Mouse (Mus musculus) natural killer cell, adult 2 months (primary cell): ENCODE data around the gene C130026I21Rik.
"Not testable (repeated sequence)": the region's sequence is repeated elsewhere in the genome, so short reads cannot be mapped to it uniquely, and the experiment has no call there.

Experiments
- DNase-seq, 2 experiments: peaks; one replicate each; pipeline ENCODE4 v3.0.0; 2022; ENCODE audit warnings: low spot score in 2 of 2

C130026I21Rik gene

DNA sequence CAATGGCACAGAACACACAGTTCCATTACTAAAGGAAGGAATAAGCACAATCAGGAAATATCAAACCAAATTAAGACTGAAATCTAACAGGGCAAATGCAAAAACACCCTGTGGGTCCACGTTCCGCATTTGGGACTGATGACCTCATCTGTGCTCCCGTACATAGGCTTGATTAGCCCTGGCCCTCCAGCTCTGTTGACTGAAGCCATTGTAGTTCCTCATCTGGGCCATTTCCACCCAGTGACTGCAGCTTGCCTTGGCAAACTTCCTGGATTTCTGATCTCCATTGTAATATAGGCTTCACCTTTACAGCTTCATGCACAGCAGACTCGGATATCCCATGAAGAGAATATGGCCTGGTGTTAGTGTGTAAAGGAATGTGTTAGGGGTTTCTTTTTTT is 148.5 kb downstream of the C130026I21Rik start:
- not testable (repeated sequence) for DNase-seq

DNA sequence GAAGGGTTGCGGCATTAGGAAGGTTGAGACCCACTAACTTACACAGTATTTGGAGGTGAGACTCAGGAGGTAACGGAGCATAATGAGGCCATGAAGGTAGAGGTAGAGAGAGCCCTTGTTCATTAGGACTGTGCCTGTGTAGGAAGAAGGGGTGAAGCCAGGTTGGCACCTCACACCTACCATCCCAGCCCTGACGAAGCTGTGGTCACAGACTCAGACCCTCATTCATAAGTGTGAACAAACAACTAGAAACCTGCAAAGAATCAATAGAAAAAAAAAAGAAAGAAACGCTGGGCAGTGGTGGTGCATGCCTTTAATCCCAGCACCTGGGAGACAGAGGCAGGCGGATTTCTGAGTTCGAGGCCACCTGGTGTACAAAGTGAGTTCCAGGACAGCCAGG is 152.0 kb downstream of the C130026I21Rik start:
- DNase-seq: not testable (repeated sequence)

DNA sequence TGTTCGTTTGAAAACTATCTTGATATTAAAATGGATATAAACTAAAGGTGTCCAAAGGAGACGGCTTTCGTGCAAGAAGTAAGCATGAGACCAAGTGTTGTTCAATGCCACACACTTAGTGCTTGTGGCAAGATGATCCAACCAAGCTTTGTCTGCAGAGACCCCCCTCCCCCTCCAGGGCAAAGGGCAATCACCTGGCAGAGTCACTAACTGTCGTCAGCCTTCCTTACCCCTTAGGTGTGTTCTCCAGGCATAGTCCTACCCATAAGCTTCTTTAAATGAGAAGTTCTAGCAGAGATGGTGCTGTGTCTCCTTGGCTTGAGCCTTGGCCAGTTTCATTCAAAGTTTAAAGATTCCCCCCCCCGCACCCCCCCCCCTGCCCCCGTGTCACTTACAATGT is 152.8 kb downstream of the C130026I21Rik start:
- DNase-seq: not testable (repeated sequence)

DNA sequence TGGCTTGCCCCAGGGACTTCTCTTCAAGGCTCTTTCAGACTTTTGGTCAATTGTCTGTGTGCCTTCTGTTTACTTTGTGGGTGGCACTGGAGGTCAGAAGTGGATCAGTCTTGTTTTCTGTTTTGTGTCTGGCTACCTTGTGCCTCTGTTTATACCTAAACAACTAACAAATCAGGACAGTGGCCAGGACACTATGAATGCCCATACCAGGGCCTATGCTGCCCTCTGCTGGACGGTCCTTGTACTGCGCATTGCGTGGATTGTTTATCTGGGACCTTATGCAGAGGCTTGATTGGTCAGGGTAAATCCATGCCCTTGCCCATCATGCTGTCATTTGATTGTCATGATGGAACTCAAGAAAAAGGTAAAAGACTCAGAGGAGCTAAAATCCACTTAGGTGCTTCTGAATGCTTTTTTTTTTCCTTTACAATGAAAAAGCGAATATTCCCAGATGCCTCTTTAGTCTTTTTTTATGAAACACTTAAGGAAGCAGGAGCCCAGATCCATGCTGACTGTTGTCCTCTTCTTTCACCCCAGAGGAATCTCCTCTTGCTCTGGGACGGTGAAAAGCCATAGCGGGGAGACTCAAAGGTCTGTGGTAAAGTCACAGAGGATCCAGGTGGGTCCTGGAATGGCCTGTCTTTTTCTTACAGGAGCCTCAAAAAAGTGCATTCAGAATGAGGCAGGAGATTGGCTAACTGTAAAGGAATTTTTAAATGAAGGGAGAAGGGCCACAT is 155.5 kb downstream of the C130026I21Rik start:
- not testable (repeated sequence) for DNase-seq

DNA sequence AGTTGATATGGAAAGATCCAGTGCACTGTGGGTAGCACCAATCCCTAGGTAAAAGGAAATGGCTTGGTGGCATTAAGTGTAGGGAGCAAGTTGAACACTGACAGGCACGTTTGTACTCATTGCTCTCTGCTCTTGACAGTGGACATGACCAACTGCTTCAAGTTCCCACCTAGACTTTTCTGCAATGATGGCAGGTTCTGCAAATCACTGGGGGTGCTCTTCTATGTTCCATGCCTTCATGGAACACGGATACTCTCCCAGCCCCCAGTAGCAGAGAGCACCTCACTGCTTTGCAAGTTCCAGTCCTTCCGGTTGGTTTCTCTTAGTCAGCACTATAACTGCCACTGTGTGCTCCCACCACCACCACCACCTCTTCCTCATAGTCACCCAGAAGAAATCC is 156.3 kb downstream of the C130026I21Rik start:
- not testable (repeated sequence) for DNase-seq

DNA sequence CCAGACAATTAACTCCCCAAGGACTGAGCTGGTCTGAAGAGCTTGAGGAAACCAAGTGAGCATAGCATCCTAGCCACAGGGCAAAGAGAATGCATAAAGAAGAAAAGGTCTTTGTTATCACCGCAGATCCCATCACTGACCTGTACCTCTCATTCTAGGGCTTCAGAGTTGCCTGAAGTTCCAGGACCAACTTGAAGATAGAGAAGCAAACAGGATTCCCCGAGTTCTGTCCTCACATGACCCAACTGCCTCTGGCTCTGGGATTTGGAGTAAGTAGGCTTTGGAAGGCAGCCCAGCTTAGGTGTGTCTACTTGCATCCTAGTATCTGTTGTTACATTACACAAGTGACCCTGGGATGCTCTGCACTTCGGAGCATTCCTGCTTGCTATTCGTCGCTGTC is 157.5 kb downstream of the C130026I21Rik start:
- DNase-seq: not testable (repeated sequence)

DNA sequence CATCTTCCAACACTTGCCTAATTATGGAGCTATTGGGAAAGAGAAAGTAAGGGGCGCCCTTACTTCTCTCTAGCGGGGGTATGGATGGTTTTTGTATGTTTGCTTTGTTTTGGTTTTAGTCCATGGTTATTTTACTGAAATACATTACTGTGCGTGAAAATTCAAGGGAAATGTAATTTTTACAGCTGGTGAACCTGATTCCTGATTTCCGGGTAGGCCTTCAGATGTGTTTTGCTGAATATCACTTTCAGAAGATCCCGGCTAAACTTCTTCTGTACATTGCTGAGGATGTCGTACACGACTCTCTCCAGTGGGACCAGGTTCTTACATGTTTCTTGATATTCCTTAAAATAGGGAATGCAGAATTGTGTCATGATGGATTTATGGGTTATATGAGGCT is 158.1 kb downstream of the C130026I21Rik start:
- DNase-seq: not testable (repeated sequence)

DNA sequence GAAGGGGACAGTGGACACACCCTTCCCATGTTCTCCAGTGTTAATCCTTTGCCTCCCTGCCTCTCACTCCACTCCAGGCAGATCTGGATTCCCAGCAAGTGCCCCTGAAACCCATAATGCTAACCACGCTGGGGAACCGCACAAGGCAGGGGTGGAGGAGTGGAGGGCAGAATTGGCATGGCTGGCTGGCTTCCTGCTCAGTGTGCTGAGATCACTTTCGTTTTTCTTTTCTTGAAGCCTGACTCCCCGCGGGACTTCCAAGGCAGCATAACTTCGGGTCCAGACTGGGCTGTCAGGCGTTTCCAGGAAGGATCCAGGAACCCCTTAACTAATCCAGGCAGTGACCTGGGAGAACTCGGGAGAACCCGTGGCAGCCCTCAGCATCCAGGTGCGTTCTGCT is 158.8 kb downstream of the C130026I21Rik start:
- DNase-seq: not testable (repeated sequence)

DNA sequence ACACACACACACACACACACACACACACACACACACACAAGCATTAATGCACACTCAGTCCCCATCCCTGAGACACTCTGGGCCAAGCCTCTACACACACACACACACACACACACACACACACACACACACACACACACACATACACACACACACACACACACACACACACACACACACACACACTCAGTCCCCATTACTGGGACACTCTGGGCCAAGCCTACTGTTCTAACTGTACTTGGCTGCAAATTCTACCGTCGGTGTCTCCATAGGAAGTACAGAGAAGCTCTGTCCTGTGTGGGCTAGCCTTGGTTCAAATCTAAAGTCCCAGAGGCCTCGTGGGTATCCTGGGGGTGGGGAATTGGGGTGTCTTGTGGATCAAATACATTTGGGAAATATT is 159.5 kb downstream of the C130026I21Rik start:
- DNase-seq: not testable (repeated sequence)

DNA sequence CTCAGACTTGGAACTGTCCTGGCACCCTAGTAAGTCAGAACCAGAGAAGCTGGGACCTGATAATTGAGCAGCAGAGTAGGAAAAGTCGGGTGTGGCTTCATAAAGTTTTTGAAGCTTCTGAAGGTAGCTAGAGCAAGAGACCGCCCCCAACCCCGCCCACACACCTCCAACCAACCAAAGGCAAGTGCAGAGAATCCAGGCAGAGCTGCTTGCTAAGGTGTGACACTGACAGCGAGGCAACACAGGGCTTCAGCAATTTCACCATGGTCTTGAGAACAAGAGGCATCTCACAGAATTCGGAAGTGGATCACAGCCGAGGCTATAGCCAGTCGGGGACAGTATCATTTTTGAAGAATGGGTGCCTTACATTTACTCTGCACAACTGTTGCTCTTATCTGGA is 160.6 kb downstream of the C130026I21Rik start, which contains the start of gene A530032D15Rik:
Gene A530032D15Rik (minus strand): TSS at position 101 of the 400 bp plus-strand sequence.
- not testable (repeated sequence) for DNase-seq

DNA sequence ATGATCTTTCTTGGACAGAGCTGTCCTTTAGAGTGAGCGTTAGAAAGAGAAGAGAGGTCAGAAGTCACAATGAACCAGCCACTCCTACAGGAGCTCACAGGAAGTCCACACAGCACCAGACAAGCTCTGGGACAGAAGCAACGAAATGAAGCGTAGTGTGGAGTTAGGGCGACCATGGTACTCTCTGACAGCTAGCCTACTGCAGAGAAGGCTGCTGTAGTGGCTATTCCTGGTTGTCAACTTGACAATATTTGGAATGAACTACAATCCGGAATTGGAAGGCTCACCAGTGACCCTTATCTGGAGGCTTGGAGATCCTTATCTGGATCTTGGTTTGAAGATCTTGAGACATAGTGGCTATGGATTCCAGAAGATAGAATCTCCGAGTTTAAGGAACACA is 164.4 kb downstream of the C130026I21Rik start:
- not testable (repeated sequence) for DNase-seq

DNA sequence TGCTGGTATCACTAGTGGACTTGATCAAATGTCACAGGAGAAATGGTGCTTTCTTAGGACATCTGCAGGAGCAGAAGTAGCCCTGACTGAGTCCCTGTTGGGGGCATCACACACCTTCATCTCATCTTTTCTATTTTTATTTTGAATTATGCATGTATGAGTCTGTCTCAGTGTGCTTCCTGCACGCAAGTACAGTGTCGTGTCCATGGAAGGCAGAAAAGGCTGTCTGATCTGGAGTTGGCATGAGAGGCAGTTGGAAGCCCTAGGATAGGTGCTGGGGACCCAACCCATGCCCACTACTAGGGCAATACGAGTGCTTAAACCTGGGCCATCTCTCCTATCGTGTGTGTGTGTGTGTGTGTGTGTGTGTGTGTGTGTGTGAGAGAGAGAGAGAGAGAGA is 165.0 kb downstream of the C130026I21Rik start:
- not testable (repeated sequence) for DNase-seq

DNA sequence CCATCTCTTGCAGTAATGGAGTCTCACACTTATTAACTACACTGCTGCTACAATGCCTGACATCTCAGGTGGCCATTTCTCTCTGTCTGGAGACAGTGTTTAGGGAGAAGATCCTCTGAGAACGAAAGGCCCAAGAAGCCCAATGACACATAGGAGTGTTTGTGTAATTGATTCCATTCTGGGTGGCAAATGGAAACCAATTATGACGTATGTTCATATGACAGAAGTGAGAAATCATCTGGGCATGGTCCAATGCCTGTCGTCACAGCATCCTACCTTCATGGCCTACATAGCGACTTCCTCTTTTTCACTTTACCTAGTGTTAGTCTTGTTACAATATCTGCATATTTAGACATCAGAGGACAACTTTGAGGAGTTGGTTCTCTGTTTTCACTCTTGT is 168.6 kb downstream of the C130026I21Rik start:
- peak in 1 of 2 experiments; percentile 62 for DNase-seq

DNA sequence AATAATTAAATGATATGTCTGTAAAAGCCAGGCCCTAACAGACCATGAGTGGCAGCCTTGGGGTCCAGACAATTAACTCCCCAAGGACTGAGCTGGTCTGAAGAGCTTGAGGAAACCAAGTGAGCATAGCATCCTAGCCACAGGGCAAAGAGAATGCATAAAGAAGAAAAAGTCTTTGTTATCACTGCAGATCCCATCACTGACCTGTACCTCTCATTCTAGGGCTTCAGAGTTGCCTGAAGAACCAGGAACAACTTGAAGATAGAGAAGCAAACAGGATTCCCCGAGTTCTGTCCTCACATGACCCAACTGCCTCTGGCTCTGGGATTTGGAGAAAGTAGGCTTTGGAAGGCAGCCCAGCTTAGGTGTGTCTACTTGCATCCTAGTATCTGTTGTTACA is 170.5 kb downstream of the C130026I21Rik start, which contains the start of gene Gm10553:
Gene Gm10553 (plus strand): TSS at position 301 of the 400 bp plus-strand sequence.
- not testable (repeated sequence) for DNase-seq

DNA sequence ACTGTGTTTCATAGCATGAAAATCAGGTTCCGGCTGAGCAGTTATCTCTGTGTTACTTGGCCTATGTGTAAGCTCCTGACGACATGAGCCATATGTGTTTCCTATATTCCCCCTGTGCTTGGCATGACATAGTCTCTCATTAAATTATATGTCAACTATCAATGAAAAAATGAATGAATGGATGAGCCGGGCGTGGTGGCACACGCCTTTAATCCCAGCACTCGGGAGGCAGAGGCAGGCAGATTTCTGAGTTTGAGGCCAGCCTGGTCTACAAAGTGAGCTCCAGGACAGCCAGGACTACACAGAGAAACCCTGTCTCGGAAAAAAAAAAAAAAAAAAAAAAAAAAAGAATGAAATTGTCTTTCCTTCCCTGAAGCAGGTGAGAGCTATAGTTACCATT is 171.3 kb downstream of the C130026I21Rik start:
- not testable (repeated sequence) for DNase-seq

DNA sequence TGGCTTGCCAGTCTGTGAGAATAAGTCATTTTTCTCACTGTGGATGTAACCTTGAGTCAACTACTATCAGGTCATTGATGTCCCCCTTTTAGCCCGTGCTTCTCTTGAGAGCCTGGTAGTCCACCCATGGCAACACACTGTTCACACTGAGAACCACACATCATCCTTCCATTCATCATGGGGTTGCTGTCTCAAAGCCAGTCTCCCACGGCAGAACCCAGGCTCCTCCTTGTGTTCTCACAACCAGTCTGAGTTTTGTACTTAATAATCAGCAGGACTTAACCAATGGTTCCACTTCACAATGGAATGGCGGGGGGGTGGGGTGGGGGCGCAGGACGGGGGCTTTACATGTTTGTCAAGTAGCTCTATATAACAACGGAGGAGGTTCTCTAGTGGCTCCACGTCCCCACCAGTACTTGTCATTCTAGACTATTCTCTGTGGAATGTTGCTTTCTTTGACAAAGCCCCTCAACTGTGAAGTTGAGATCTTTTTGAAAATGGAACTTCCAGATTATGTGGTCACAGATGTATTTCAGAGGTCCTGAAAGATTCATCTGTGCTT is 177.3 kb downstream of the C130026I21Rik start:
- DNase-seq: not testable (repeated sequence)

DNA sequence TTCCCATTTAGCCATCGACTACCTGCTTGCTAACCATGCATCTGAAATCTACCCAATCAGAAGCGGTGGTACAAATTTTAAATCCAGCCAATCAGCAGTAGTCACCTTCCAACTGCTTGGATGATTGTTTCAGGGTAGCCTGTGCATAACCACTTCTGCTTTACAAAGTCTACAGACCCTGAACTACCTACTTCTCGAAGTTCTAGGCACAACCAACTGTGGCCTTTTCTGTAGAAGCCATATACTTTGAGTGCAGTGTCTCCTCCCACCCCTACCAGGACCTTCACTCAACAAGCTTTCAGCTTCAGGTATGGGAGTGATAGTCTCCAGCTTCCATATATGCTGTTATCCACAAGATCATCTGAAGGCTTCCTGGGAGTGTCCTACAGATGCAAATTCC is 178.2 kb downstream of the C130026I21Rik start:
- DNase-seq: not testable (repeated sequence)

DNA sequence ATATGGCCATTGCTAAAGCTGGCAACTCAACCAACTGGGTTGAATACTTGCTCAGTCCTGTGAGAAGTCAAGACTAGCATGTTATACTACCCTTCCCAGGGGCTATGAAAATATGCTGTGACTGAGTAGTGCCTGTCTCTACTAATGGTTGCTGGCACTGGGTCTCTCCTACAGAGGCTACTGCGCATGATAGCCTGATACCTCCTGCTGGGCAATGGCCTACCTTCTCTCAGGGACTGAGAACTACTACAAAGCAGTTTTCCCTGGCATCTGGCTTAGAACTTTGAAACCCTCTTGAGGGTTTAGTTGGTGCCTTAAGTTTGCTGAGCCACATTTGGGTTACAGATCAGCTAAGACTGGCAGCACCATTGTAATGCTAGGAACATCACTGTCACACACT is 184.2 kb downstream of the C130026I21Rik start:
- not testable (repeated sequence) for DNase-seq

DNA sequence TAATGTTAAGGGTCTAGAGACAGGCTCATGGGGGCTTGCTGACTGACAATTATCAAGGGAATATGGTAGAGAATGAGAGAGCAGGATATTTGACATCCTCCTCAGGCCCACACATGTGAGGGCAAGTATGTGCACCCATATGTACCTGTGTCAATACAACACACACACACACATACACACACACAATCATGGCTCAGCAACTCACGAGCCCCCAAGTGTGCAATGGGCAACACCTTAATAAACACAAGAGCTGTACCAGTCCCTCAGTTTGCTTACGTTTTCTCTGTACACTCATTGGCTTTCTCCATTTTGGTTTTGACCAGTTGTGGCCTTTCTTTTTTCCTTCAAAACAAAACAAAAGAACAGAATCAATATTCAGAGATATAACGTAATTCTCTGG is 185.6 kb downstream of the C130026I21Rik start:
- not testable (repeated sequence) for DNase-seq

DNA sequence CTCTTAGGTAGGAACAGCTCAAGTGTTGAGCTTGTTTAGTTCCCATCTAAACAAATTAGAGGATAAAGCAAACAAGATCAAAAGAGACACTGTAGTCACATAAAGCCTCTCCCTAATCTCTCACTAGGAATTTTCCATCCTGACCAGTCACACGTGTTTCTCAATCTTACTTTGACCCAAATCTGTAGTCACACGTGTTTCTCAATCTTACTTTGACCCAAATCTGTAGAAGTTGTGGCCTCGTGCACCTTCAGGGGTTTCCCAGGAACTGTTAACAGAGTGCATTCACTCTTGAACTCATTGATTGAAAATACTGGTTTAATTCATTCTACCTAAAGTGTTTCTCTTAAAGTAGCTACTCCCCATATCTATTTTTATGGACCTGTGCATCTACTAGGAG is 197.3 kb downstream of the C130026I21Rik start:
- not testable (repeated sequence) for DNase-seq

DNA sequence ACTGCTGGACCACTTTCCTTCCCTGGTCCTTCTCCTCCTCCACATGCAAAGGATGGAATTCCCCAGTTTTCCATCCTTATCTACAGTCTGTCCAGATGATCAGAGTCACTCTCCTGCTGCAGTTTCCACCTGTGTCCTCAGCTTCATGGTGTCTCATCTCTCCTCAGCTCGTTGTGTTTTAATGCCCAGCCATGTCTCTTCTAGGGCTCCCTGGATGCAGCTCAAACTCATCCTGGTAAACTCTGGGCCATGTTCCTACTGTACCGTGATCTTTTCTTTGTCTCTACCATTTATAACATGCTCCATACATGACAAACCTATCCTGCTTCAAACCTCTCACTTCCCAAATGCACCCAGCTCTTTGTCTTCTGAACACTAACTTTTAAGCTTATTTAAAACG is 198.7 kb downstream of the C130026I21Rik start:
- not testable (repeated sequence) for DNase-seq

DNA sequence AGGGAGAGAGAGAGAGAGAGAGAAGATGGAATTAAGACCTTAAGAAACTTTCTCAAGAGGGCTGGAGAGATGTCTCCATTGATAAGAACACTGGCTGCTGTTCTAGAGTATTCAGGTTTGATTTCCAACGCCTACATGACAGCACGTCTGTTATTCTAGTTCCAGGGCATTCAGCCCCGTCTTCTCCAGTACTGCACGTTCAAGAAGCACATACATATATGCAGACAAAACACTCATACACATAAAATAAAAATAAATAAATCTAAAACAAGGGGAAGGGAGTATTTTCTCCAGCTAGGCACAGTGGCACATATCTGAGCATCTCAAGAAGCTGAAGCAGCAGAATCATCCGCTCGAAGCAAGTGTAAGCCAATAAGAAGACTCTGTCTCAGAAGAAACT is 234.6 kb downstream of the C130026I21Rik start:
- not testable (repeated sequence) for DNase-seq

DNA sequence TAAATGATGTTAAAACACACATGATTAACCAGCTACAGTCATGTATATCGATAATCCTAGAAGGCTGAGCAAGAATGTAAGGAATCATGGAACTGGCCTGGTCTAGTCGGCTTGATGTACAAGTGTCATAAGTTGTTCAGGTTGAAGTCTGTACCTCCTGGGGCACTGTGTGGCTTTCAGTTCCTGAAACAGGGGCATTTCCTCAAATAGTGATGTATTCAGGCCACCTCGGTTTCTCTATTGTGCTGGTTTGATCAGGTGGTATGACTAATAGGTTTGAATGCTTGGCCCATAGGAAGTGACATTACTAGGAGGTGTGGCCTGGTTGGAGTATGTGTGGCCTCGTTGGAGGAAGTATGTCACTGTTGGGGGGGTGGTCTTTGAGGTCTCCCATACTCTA is 236.0 kb downstream of the C130026I21Rik start:
- DNase-seq: not testable (repeated sequence)
